Mouse (Mus musculus) cortical plate, adult 2 months (tissue): ENCODE measurements at regions not wholly inside any gene's neighbourhood (a gene's known extent, or its start where the extent isn't known, plus 50 kb on each side); places are given as distances from the start of the nearest gene placed in this dataset.

ENCODE experiments used
- CTCF ChIP-seq: fragments of 200-500 bp; IDR thresholded peaks from 2 replicates; pipeline ENCODE4 v1.5.1; 2011; ENCODE audit warnings: mild to moderate bottlenecking, control low read depth, low read length; ENCODE audit not compliant: insufficient read depth; ENCODE audit errors: extremely low read depth
- POLR2A ChIP-seq: fragments of 200-500 bp; IDR thresholded peaks from 2 replicates; pipeline ENCODE4 v1.6.1; 2011; ENCODE audit warnings: mild to moderate bottlenecking, low read length, control low read depth; ENCODE audit not compliant: insufficient read depth; ENCODE audit errors: extremely low read depth

DNA sequence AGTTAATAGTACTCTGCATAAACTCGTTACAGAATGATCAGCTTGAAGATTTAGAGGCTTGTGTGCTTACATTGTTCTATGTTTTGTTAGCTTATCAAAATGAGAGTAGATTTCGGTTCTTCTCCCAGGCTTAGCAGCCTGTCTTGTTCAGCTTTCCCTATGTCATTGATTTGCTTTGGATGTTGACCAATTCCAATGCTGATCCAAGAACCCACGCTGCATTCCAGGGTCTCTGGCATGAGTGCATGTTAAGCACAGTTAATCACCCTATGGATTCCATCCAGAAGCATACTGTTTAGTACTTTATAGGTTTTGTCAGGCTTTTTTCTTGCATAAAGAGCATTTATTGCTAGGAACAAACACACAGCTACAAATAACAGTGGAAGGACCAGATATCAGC lies 255.0 kb upstream of the Ccng1 start:
- TF ChIP-seq POLR2A, result no peak
- TF ChIP-seq CTCF, result no peak
